Mouse (Mus musculus) liver, adult 2 months (tissue): ENCODE results near the gene Washc2.

Source experiments
- CTCF ChIP-seq: fragments of 200-500 bp; IDR thresholded peaks from 2 replicates; pipeline ENCODE4 v1.5.1; 2011; ENCODE audit warnings: low read depth, low read length, control low read depth
- POLR2A ChIP-seq: fragments of 200-500 bp; IDR thresholded peaks from 2 replicates; pipeline ENCODE4 v1.6.1; 2011; ENCODE audit warnings: low read length, control low read depth; ENCODE audit not compliant: insufficient read depth; ENCODE audit errors: extremely low read depth

DNA sequence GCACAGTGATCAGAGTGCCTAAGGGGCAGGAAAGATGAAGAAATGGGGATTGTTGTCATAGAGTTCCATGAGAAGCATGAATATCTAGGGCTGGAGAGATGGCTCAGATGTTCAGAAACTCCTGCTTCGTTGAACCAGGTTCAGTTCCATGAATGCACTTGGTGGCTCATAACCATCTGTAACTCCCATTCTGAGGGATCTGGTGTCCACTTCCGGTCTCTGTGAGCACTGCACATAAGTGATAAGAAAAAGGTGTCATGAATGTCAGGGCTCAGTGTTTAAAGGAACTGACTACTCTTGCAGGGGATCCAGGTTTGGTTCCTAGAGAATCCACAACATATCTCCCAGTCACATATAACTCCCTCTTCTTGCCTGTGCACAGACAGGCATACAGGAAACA lies 8.2 kb upstream of the Washc2 start:
- no peak for TF ChIP-seq CTCF
- TF ChIP-seq POLR2A = no peak
